Mouse (Mus musculus) 3134 (cell line): ENCODE data around the gene Phc1.
"Not testable (repeated sequence)": the region's sequence is repeated elsewhere in the genome, so short reads cannot be mapped to it uniquely, and the experiment has no call there.

ENCODE experiments used
- DNase-seq: peaks from one replicate; pipeline ENCODE4 v3.0.0-alpha.2; 2011; ENCODE audit warnings: low spot score; ENCODE audit not compliant: insufficient read length; ENCODE audit errors: extremely low read depth

Phc1 gene

DNA sequence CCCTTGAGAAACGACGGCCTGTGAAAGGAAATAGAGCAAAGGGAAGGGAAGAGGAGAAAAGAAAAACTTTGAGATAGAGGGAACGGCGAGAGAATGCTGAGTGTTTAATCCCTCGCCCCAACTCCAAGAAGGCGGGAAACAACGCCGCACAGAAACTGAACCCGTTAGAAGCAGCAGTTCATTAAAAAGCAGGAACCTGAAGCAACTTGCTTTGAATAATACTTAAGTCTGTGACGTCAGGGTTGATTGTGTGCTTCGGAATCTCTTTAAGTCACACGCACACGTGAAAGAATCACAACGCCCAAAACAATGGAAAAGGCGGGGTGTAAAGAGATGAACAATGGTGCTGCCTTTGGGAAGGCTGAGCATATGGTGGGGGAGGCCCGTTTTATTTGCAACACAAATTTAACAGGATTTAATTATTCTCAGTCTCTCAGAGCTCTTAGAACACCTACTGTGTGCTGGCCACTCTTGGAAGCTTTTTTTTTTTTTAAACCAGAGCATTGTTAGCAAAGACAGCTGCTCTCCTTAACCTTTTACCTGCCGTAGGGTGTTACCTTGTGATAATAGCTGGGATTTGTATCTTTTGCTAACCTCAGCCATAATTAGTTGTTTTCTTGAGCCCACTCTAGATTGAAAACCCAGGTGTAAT, at the start of gene Phc1:
Gene Phc1 (minus strand): TSS at position 213 of the 652 bp plus-strand sequence.
- DNase-seq, result no peak

DNA sequence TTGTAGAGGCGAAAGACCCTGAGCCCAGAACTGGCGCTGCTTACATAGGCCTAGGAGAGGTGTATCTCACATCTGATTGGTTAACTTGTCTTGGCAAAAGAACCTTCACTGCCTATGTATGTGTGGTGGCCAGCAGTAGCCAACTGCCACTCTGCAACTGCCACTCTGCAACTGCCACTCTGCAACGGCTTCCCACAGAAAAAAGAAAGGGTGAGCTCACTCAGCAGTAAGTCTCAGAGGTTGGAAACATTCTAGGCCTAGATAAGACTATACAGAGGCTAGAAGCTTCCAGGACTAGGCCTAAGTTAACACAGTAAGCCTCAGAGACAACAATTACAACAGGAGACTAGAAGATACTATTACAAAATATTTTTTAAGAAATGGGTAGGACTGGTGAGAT, 49.6 kb upstream of the Phc1 start:
- not testable (repeated sequence) for DNase-seq

DNA sequence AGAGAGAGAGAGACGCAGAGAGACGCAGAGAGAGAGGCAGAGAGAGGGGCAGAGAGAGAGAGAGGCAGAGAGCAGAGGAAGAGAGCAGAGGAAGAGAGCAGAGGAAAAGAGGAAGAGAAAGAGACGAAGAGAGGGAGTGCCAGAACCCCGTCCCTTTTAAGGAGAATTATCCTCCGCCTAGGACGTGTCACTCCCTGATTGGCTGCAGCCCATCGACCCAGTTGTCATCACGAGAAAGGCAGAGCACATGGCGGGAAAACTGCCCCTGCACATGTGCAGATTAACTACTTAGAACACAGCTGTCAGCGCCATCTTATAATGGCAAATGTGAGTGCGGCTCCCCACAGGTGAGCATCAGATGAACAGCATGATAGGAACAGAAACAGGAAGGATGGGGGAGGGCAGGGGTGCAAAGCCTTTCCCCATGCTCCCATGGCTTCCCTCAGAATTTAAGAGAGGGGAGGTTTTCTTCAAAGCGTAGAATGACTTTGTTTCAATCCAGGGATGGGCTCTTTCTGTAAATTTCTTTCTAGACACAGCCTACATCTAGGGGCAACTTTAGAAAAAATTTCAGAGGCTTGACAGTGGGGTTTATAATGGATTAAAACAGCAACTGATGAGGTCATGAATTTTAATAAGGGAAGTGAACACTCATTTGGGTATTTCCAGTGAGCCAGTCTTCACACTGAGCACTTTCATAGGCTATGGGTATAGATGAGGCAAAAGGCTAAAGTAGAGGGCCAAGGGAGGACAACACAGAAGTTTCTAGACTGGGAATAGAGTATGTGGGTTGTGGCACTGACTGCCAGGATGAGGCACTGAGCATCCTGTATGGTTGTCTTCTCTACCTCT, 47.0 kb upstream of the Phc1 start:
- DNase-seq, result not testable (repeated sequence)

DNA sequence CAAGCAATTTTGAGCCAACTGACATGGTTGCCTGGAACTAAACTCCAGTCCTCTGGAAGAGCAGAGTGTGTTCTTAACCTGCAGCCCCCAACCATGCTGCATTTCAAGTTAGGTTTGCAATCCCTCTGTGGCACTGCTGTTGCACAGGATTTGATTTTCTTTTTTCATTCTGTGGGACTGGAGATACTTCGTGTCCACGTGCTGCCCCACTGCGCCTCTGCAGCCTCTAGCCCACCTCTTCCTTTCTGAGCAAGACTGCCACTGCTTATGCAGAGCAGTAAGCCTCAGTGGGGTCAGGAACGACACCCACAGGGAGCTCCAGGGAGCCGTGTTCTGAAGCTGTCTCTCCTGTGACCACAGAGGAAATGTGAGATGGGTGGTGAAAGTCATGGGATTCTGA, 45.4 kb upstream of the Phc1 start:
- DNase-seq, result no peak

DNA sequence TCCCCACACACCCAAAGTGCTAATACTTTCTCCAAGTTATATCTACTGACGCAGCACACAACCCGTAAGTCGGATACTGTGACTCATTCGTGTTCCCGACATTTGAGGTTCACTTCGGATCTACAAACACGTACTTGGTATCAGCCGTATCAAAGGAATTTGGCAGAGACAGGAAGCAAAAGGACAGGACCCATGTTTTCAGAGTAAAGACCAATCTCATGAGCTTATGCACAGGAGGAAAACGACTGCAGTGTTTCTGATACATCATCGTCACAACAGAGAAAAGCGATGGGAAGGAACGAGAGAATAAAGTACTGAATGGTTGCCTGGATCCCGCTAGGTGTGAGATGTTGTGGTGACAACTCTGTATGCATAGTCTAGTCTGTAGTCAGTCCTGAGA, 44.5 kb upstream of the Phc1 start:
- DNase-seq, result no peak

DNA sequence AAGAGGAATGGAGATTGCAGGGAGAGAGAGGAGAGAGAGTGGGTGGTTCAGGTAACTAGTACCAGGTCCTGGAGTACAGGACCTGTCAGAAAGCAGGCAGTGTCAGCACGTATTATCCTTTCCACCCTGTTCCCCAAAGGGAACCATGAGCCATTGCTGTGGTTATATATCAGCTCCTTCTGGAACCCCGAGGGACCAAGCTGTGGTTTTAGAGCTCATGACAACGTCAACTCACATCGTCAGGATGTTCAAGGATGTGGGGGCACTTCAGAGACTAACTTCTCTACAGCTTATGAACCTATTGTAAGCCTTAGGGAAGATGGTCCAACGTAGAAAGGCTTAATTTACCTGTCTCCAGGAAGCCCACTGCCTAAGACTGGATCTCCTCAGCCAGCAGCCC, 42.9 kb upstream of the Phc1 start:
- no peak for DNase-seq

DNA sequence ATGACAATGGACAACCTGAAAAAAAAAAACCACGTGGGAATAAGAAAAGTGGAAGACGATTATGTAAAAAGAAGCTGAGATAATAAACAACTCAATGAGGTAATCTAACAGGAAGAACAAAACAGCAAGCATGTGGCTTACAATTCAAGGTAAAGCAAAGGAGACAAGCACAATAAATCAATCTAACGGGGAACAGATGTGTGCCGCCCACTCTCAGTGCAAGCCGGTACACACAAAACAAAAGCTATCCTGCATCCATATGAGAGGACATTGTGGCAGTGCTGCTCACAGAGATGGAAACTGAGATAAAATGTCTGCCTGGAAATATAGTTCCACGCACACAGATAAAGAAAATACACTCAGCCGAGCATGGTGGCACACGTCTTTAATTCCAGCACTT, 41.7 kb upstream of the Phc1 start:
- DNase-seq, result no peak

DNA sequence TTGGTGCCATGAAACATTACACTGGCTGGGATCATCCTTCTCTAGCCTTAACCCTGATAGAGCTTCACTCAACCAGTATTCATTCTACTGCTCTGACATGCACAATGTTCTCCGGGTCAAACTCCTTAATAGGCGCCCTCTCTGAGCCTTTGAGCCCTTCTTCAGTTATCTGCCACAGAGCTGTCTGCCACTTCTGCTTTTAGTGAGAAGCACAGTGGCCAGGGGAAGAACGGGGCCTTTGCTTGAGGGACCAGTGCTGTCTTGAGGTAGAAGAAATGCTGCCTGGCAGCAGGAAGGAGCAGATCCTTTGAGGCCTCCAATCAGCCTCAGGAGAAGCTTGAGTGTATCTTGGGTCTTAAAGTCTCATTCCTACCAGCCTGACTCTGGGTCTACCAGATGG, 27.9 kb upstream of the Phc1 start:
- no peak for DNase-seq

DNA sequence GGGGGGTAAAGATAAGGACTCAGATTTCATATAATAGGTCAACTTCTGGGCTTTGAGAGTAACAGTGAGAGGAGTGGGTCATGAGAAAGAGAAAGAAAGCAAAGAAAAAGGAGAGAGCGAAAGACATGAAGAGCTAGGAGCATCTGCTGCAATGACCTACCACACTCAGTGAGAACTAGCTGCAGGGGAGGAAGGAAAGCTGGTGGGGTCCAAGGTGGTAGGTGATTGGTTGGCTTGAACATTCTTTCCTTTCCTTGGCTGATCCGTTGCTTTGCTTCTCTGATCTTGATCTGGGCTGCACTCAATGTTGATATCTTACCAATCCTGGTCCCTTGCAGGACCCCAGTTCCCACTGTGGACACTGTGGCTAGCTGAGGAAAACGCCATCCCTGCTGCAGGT, 26.6 kb upstream of the Phc1 start:
- DNase-seq, result no peak

DNA sequence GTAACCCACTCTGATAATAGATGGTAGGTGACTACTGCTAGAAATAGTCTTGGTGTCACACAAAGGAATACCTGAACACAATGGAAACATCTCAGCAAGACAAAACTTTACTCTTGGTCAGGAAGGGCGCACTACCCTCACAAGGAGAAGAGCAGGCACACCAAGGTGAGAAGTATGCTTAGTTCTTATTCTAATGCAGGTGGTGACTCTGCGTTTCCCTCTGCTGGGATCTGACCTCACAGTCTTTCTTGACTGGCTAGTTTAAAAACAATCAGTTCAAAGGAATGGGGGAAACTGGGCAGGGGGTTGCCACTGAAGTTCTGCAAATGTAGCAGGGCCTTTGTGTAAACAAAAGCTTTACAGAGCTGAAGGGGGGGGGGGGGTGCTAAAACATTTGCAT, 25.9 kb upstream of the Phc1 start:
- no peak for DNase-seq

DNA sequence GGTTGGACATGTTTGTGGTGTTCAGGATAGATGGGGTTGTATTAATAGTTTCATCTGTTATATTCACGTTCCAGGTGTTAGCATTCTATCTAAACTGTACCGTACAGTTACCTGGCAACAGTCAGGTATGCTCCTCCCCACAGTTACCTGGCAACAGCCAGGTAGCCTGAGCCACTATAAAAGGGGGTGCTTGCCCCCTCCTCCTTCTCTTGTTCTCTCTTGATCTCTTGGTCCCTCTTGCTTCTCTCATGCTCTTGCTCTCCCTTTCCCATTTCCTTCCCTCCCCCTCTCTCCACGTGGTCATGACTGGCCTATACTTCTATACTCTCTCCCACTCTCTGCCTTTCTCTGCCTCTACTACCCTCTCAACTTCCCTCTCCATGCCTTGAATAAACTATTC, 25.3 kb upstream of the Phc1 start:
- DNase-seq, result no peak

DNA sequence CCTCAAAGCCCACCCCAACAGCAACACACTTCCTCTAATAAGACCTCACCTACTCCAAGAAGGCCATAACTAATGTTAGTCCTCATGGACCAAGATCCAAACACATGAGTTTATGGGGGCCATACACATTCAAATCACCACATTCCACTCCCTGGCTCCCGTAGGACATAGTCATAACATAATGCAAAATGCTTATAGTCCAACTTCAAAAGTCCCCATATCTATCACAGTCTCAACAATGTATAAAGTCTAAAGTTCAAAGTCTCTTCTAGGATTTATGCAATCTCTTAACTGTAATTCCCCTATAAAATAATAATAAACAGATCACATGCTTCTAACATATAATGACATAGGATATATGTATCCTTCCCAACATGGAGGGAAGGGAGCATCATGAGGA, 16.7 kb upstream of the Phc1 start:
- no peak for DNase-seq

DNA sequence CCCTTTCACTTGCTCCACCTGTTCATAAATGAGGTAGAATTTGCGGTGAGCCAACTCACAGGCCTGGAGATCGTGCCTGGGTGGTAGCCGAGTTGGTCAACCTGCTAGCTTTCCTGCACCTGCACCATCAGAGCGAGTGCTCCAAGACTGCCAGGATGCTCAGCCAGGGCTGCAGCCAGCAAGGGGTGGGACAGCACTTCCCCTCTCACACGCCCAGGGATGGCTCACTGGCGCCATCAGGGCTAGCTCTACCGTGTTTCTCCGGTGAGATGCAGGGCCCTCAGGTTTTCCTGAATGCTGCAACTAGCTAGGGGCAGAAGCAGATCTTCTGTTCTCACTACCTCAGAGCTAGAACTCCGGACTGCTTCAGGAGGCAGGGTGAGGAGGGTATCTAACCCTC, 15.5 kb upstream of the Phc1 start:
- no peak for DNase-seq

DNA sequence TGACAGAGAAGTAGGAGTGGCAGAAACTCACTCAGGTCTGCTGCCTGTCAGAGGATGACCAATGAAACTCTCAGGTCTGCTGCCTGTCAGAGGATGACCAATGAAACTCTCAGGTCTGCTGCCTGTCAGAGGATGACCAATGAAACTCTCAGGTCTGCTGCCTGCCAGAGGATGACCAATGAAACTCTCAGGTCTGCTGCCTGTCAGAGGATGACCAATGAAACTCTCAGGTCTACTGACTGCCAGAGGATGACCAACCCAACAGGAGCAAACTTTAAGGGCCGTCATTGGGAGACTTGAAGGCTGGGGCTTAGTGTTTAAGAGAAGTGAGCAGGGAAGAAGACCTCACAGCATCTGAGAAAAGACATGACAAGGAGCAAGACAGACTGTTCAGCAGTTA, 7.0 kb upstream of the Phc1 start:
- DNase-seq, result not testable (repeated sequence)

DNA sequence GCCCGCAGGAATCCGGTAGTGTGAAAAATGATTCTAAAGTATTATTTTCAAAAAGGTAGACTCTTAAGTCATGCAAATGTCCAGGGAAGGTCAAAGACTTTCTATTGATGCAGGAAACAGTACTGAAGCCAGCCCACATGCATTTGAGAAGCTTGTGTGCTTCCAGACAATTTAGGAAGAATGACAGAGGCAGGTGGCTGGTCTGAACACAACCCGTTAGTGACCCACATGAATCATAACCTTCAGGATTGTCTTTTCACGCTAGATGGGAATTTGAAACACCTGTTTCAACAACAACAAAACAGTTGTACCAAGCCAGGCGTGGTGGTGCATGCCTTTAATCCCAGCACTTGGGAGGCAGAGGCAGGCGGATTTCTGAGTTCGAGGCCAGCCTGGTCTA, 6.0 kb upstream of the Phc1 start:
- no peak for DNase-seq

DNA sequence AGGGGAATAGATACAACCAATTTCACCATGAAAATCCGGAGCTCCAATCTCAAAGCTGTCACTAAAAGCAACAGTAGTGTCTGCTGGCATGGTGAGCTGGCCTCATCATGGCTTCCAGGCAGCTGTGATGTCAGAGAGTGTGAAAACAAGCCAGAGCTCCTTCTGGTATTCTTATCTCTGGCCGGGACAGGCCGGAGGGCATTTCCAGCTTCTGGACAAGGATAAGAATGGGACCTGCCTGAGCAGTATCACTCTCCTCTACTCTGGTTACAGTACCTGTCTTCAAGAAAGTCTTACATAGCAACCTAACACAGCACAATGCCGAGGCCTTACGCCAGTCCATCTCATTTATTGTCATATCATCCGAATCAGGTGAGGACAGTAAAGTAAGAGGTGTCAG, 5.4 kb upstream of the Phc1 start:
- no peak for DNase-seq

DNA sequence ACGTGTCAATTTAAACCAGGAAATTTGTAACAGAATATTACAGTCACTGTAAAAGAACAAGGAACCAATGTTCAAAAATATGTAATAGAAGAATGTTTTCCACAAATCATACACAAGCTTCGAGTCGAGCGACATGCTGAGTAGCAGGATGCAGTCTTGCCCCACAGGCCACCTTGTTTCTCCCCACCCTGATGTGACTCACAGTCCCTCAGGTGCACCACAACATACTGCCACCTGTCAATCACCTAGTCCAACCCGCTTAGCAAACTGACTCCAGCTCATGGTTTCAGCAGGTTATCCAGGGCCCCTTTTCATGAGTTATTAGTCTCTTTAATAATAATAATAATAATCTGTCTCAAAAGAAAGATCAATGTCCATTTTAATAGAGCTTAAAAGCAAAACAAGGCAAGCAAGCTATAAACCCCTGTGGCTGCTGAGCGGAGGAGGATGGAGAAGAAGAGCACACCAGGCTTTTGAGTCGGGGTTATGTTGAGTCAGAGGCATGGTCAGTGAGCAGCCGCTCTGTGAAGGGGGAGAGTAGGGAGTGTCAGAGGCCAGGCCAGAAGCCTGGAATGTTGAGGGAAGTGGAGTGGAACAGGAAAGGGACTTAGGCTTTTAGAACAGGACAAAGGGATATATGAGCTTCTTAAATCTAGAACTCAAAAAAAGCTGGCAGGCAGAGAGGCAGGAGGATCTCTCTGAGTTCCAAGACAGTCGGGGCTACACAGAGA, 4.2 kb upstream of the Phc1 start:
- DNase-seq, result peak; percentile 18

DNA sequence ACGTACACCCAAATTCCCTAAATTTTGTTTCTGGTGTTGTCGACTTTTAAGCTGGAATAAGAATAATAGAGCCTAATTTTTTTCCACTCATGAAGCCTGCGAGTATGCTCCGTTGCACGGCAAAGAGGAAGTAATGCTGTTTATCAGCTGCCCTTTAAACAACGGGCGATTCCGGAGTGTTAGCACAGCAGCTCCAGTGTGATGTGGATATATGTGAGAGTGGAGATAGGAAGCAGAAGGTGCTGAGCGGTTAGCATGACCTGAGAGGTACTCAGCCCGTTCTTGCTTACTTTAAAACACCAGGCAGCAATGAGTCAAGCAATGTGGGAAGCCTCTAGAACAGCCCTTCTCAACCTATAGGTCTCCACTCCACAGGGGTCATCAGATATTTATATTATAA, 3.4 kb upstream of the Phc1 start:
- no peak for DNase-seq

DNA sequence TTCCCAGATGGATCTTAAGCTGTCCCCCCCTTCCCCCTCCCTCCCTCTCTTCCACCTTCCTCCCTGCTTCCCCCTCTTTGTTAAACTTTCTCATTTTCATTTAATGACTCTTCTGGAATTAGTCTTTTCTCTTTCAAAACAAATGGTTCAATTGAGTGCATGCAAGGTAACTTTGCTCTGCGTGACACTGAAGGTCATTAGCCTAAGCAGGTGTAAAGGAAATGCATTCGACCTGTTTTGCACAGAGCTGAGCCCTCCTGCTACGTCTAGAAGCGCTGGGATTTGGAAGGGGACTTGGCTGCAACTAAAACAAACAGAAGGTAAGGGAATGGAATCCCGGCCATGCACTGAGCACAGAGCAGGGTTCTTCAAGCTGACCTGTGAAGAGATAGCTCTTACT, 1.8 kb upstream of the Phc1 start:
- DNase-seq, result no peak

DNA sequence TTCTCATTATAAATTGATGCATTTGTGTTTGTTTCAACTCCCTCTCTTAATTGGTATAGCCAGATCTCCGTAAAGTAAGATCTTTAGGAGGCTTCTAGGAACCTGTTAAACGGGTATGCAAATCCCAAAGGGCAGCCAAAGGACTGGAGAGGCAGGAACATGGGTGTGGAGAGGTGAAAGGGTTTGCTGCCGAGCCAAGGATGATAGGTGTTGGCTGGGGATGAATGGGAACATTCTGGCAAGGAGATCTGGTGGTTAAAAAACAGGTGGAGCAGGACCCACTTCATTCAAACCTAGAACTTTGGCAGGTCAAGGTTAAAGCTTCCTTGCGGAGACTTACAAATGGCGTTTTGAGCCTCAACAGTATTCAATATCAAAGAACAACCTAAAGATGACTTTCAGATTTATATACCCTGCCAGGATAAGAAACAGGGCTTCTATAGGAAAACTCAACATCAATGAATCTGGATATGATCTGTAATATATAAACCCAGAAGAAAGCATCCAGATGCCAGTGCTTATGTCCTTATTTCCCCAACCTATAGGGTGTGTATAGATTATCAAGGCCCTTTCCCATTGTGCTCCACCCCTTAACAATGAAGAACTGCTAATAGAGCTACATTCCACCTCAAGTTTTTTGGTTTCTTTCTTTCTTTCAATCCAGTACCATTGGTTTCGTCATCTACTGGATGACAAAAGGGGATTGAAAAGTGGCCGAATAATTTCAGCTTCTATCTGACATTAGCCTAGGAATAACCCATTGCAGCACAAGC, 863 bp upstream of the Phc1 start:
- no peak for DNase-seq
